Mouse (Mus musculus) neural tube, embryonic 15.5 days (tissue): ENCODE data around the gene Tek. TPM values are rescaled to one million over a fixed set of nuclear protein-coding genes. Genes with fewer than 3 reads are reported as not detected.

Source experiments
- ATAC-seq: fragments of 200-750 bp; cut with Nextera tagmentation; 2 replicates; pipeline ENCODE4 v1.8.0; 2017; ENCODE audit warnings: mild to moderate bottlenecking, moderate TSS enrichment, moderate library complexity; ENCODE audit not compliant: low FRiP score
- H3K27ac ChIP-seq: fragments of 300-500 bp; sonication (generic); replicated peaks from 2 replicates; pipeline ENCODE4 v1.5.1; 2015; ENCODE audit warnings: mild to moderate bottlenecking, inconsistent platforms
- H3K27me3 ChIP-seq: fragments of 300-500 bp; sonication (generic); replicated peaks from 2 replicates; pipeline ENCODE4 v1.6.1; 2015; ENCODE audit warnings: inconsistent platforms
- H3K36me3 ChIP-seq: fragments of 300-500 bp; sonication (generic); 2 replicates; pipeline ENCODE4 v1.6.1; 2015; ENCODE audit warnings: inconsistent platforms
- H3K4me1 ChIP-seq: fragments of 300-500 bp; sonication (generic); 2 replicates; pipeline ENCODE4 v1.6.1; 2015; ENCODE audit warnings: inconsistent platforms
- H3K4me2 ChIP-seq: fragments of 300-500 bp; sonication (generic); 2 replicates; pipeline ENCODE4 v1.6.1; 2015; ENCODE audit warnings: inconsistent platforms, mild to moderate bottlenecking, moderate library complexity
- H3K4me3 ChIP-seq: fragments of 300-500 bp; sonication (generic); replicated peaks from 2 replicates; pipeline ENCODE4 v1.5.1; 2015; ENCODE audit warnings: mild to moderate bottlenecking, inconsistent platforms
- H3K9ac ChIP-seq: fragments of 300-500 bp; sonication (generic); replicated peaks from 2 replicates; pipeline ENCODE4 v1.6.1; 2015; ENCODE audit warnings: mild to moderate bottlenecking, inconsistent platforms
- H3K9me3 ChIP-seq: fragments of 300-500 bp; sonication (generic); replicated peaks from 2 replicates; pipeline ENCODE4 v1.6.1; 2016; ENCODE audit warnings: inconsistent platforms
- WGBS: fragments of 180-500 bp; shearing (Covaris S2); methylation state at CpG from one replicate; pipeline ENCODE4 v1.1.7; 2015; ENCODE audit warnings: mixed read lengths; 5-methylcytosine and 5-hydroxymethylcytosine counted together
- polyA plus RNA-seq: library from polyadenylated mRNA; unstranded; fragments of >200 nt; fragmentation: Nextera tagmentation; extraction: Ambion mirVana; gene quantifications from 2 replicates; pipeline ENCODE4 v1.2.1, GENCODE M21; 2015

The Tek gene
- polyA plus RNA-seq, 1 experiment from 2014 or later: 7.6 TPM

DNA sequence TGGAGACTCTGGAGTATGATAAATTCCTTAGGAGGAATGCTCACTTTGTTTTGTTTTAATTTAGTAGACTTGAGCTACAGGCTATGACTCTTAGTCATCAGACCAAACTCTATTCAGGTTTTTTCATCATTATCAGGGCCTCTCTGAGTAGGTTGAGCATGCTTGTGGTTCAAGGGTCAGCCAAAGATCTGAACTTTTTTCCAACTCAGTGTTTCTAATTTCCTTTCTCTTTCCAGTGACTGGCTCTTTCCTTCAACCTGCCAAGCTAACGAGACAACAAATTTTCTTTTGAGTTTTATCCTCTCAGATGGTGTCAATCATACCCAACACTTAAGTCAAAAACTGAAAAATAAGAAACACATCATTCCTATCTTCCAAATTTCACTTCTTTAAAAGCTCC lies 71.5 kb downstream of the Tek start:
- no peak for ATAC-seq
- H3K4me2 ChIP-seq: no peak overlapping the region
- H3K9me3 ChIP-seq: no peaks in the 10 kb centered on the region
- H3K4me1 ChIP-seq: no peaks in the 10 kb centered on the region
- H3K4me3 ChIP-seq: no peak overlapping the region
- 86% methylated on average over 1 of the region's 1 CpGs for WGBS
- no peak overlapping the region for H3K9ac ChIP-seq
- no peaks in the 10 kb centered on the region for H3K36me3 ChIP-seq
- no peaks in the 10 kb centered on the region for H3K27me3 ChIP-seq
- no peak overlapping the region for H3K27ac ChIP-seq

DNA sequence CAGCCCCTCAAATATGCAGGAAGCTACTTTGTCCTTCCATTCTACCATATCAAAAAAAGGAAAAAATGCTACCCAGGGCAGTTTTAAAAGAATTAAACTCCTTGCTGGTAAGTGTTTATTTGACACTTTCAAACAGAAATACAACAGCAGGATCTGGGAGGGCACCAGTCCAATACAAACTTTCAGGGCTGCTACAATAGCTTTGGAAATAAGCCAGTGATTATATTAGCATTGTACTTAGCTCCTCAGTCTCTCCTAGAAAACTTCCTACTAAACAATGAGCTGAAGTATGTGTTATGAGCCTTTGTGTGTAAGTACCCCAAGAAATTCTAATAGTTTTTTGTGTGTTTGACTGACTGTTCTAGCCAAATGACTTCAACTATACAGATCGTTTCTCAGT lies 87.8 kb downstream of the Tek start:
- H3K4me2 ChIP-seq: no peak overlapping the region
- H3K9ac ChIP-seq: no peak overlapping the region
- H3K4me3 ChIP-seq: no peak overlapping the region
- no peaks in the 10 kb centered on the region for H3K4me1 ChIP-seq
- H3K9me3 ChIP-seq: peaks cover 3% of the 10 kb centered on the region; the same call in 1 of the 2 replicates
- WGBS: 72% methylated on average over 1 of the region's 1 CpGs
- H3K27me3 ChIP-seq: no peaks in the 10 kb centered on the region
- no peaks in the 10 kb centered on the region for H3K36me3 ChIP-seq
- ATAC-seq: no peak
- H3K27ac ChIP-seq: no peak overlapping the region

DNA sequence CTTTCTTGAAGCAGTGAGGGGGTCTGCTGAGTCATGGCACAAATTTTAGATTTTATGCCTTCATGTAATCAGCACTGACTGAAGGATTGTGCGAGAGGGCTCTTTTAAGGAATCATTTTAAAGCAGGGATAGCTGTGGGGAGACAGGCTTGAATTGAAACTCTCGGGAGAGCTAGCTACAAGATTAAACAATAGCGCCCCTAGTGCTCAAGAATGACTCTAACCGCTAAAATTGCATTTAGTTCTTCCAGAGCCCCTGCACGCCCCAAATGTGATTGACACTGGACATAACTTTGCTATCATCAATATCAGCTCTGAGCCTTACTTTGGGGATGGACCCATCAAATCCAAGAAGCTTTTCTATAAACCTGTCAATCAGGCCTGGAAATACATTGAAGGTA lies 88.3 kb downstream of the Tek start:
- no peak overlapping the region for H3K4me2 ChIP-seq
- H3K9ac ChIP-seq: no peak overlapping the region
- H3K36me3 ChIP-seq: no peaks in the 10 kb centered on the region
- ATAC-seq: no peak
- peaks cover 3% of the 10 kb centered on the region; the same call in 1 of the 2 replicates for H3K9me3 ChIP-seq
- H3K4me3 ChIP-seq: no peak overlapping the region
- H3K27ac ChIP-seq: no peak overlapping the region
- H3K27me3 ChIP-seq: no peaks in the 10 kb centered on the region
- H3K4me1 ChIP-seq: no peaks in the 10 kb centered on the region
- WGBS: 41% methylated on average over 5 of the region's 5 CpGs

DNA sequence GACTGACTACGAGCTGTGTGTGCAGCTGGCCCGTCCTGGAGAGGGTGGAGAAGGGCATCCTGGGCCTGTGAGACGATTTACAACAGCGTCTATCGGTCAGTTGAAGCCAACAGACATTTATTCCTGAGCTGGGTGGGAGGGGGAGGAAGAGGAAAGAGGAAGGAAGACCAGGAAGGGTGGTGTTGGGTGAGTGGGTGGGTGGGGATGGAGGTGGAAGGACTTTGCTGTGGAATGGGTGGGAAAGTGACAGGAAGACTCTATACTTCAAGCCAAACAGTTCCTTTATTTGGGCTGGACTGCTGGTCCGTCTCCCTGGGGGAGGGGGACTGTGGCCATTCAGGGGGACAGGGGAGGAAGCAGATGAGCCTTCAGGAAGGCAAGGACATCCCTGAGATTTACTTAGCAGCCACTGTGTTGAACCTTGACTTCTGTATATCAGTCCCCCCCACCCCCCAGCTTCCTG lies 90.9 kb downstream of the Tek start:
- Histone ChIP-seq H3K36me3 (no peaks in the 10 kb centered on the region), H3K4me2 (no peak overlapping the region), H3K9me3 (no peaks in the 10 kb centered on the region), H3K4me1 (no peaks in the 10 kb centered on the region), H3K9ac (no peak overlapping the region), H3K27me3 (no peaks in the 10 kb centered on the region), H3K27ac (no peak overlapping the region), H3K4me3 (no peak overlapping the region)
- 75% methylated on average over 6 of the region's 6 CpGs for WGBS
- ATAC-seq: no peak

DNA sequence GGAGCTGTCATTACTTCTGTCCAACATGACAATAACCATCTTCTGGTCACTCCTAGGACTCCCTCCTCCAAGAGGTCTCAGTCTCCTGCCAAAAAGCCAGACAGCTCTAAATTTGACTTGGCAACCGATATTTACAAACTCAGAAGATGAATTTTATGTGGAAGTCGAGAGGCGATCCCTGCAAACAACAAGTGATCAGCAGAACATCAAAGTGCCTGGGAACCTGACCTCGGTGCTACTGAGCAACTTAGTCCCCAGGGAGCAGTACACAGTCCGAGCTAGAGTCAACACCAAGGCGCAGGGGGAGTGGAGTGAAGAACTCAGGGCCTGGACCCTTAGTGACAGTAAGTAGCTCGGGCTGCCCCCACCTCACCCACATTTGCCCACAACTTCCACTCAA lies 98.0 kb downstream of the Tek start:
- Histone ChIP-seq H3K9ac (no peak overlapping the region), H3K4me1 (no peaks in the 10 kb centered on the region), H3K27me3 (no peaks in the 10 kb centered on the region), H3K9me3 (no peaks in the 10 kb centered on the region), H3K36me3 (no peaks in the 10 kb centered on the region), H3K27ac (no peak overlapping the region), H3K4me2 (no peak overlapping the region), H3K4me3 (no peak overlapping the region)
- no peak for ATAC-seq
- 84% methylated on average over 7 of the region's 7 CpGs for WGBS

DNA sequence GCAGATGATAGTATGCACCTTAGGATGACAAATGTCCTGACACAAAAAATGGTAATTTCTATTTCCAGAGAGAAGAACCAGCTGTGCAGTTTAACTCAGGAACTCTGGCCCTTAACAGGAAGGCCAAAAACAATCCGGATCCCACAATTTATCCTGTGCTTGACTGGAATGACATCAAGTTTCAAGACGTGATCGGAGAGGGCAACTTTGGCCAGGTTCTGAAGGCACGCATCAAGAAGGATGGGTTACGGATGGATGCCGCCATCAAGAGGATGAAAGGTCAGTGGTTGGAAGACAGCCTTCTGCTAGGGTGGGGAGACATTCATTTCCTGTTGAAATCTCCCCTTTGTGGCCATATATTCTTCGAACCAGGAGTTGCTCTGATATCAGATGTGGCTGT lies 114.2 kb downstream of the Tek start:
- no peaks in the 10 kb centered on the region for H3K9me3 ChIP-seq
- no peaks in the 10 kb centered on the region for H3K4me1 ChIP-seq
- ATAC-seq: no peak
- H3K27ac ChIP-seq: no peak overlapping the region
- 93% methylated on average over 7 of the region's 7 CpGs for WGBS
- no peaks in the 10 kb centered on the region for H3K27me3 ChIP-seq
- H3K36me3 ChIP-seq: no peaks in the 10 kb centered on the region
- no peak overlapping the region for H3K4me2 ChIP-seq
- no peak overlapping the region for H3K9ac ChIP-seq
- H3K4me3 ChIP-seq: no peak overlapping the region

DNA sequence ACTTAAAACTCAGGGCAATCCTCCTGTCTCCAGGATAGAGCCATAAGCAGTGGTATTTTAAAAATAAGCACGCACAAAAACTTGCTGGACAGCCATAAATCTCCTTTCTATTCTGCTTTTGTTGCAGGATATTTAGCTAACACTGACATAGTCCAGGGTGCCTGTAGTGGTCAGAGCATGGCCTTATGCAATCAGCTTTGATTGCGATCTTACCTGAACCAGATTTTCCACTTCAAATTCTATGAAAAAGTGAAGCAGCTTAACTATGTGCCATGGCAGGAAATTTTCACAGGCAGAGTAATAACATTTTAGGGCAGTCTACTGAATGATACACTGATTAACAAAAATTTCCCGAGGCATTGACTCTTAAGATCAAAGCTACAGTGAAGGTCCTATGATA lies 115.2 kb downstream of the Tek start:
- no peak overlapping the region for H3K4me2 ChIP-seq
- H3K4me1 ChIP-seq: no peaks in the 10 kb centered on the region
- H3K9me3 ChIP-seq: no peaks in the 10 kb centered on the region
- no peaks in the 10 kb centered on the region for H3K27me3 ChIP-seq
- no peak overlapping the region for H3K9ac ChIP-seq
- H3K36me3 ChIP-seq: no peaks in the 10 kb centered on the region
- no peak overlapping the region for H3K27ac ChIP-seq
- 80% methylated on average over 3 of the region's 3 CpGs for WGBS
- H3K4me3 ChIP-seq: no peak overlapping the region
- no peak for ATAC-seq

DNA sequence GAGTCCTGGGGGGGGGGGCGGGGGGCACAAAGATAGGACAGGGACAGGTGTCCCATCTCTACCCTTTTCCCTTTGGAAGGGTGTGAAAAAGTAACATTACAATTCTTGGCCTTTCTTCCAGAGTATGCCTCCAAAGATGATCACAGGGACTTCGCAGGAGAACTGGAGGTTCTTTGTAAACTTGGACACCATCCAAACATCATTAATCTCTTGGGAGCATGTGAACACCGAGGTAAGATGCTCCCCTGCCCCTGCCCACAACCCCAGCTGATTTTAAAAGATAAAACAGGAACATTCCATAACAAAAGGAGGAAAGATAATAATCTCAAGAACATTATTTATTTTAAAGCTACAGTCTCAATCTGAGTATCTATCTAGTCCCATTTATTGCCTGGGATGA lies 116.1 kb downstream of the Tek start:
- Histone ChIP-seq H3K36me3 (no peaks in the 10 kb centered on the region), H3K9me3 (no peaks in the 10 kb centered on the region), H3K27me3 (no peaks in the 10 kb centered on the region), H3K9ac (no peak overlapping the region), H3K4me3 (no peak overlapping the region), H3K4me2 (no peak overlapping the region), H3K27ac (no peak overlapping the region), H3K4me1 (no peaks in the 10 kb centered on the region)
- 58% methylated on average over 3 of the region's 3 CpGs for WGBS
- ATAC-seq: no peak

DNA sequence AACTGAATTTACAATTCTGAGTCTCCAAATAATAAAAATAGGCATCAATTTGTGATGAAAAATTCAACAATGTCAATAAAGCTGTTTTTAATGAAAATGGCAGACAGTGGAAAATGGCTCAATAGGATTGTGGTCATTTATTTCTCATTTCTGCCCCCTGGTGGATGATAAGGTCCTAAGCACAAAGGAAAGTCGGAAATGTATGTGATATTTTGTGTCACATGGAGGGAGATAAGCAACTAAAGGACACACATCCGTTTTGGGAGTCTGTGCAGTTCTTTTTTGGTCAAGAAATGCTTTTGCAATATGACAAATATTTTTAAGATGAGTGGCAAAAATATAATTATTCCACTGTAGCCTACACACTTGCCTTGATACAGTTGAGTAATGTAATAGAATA lies 161.7 kb downstream of the Tek start:
- H3K27me3 ChIP-seq: no peaks in the 10 kb centered on the region
- no peak for ATAC-seq
- H3K4me3 ChIP-seq: no peak overlapping the region
- H3K36me3 ChIP-seq: no peaks in the 10 kb centered on the region
- H3K9ac ChIP-seq: no peak overlapping the region
- WGBS: 36% methylated on average over 2 of the region's 2 CpGs
- no peak overlapping the region for H3K4me2 ChIP-seq
- no peaks in the 10 kb centered on the region for H3K4me1 ChIP-seq
- no peaks in the 10 kb centered on the region for H3K9me3 ChIP-seq
- no peak overlapping the region for H3K27ac ChIP-seq

DNA sequence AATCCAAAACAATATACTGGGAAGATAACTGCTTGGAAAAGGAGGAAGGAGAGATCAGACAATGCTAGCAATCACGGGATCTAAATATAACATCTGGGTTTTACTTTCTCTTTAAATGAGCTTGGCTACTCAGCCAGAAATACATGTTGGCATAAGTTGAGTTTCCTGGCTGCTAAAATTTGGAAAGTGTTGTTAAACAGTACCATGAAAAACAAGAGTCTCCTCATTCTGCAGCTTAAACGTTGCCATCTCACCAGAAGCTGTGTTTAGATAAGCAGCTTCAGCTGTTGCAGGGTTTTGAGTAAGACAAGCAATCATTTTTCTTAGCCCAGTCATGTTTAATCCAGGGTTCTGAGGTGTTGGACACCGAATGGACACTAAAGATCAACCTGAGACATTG lies 162.7 kb downstream of the Tek start:
- Histone ChIP-seq H3K27me3 (no peaks in the 10 kb centered on the region), H3K9me3 (no peaks in the 10 kb centered on the region), H3K9ac (no peak overlapping the region), H3K4me3 (no peak overlapping the region), H3K4me2 (no peak overlapping the region), H3K4me1 (no peaks in the 10 kb centered on the region), H3K36me3 (no peaks in the 10 kb centered on the region), H3K27ac (no peak overlapping the region)
- ATAC-seq: no peak
- WGBS: 78% methylated on average over 3 of the region's 3 CpGs

Other genes with a start within 250 kb of the Tek start
- not detected in 2 replicates for gene Gm10306, start 182.7 kb upstream of the Tek start, polyA plus RNA-seq
- gene Caap1, start 182.5 kb upstream of the Tek start, polyA plus RNA-seq: 15.8 and 16.0 TPM in 2 replicates
- gene Plaa, start 136.0 kb upstream of the Tek start, polyA plus RNA-seq: 66.4 and 67.4 TPM in 2 replicates
- gene Ift74, start 124.8 kb upstream of the Tek start, polyA plus RNA-seq: 20.1 and 22.0 TPM in 2 replicates
- gene Lrrc19, start 89.1 kb upstream of the Tek start, polyA plus RNA-seq: 0.23 and 0.26 TPM in 2 replicates
- 0.37 TPM in 1 of 2 replicates, not detected in the other for gene Eqtn, start 189.6 kb downstream of the Tek start, polyA plus RNA-seq
- gene Mysm1, start 239.8 kb downstream of the Tek start, polyA plus RNA-seq: 24.4 and 25.5 TPM in 2 replicates